Mouse (Mus musculus): ENCODE measurements around the gene Atrip. TPM values are rescaled to one million over a fixed set of nuclear protein-coding genes. Genes with fewer than 3 reads are reported as not detected.

The Atrip gene
- polyA plus RNA-seq, 3 experiments from 2014 or later: 19.2 to 28.2 (median 24.9) TPM

DNA sequence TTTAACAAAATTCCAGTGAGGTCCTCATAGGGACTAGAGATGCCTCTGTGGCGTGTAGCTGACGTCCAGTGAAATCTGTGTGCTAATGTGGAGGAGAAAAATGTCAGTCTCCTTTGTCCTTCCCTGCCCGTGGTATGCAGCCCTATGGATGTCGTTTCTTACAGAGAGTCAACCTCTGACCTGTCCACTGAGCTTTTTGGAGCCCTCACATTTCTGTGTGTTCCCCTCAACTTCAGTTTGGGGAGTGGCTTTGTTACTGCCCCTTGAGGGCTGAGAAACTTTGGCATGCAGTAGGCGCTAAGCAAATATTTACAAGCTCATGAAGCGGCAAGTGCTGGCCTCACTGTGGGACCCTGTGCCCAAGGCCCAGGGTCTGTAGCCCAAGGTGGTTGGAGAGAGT lies 23.4 kb upstream of the Atrip start:
- no peak for ATAC-seq

DNA sequence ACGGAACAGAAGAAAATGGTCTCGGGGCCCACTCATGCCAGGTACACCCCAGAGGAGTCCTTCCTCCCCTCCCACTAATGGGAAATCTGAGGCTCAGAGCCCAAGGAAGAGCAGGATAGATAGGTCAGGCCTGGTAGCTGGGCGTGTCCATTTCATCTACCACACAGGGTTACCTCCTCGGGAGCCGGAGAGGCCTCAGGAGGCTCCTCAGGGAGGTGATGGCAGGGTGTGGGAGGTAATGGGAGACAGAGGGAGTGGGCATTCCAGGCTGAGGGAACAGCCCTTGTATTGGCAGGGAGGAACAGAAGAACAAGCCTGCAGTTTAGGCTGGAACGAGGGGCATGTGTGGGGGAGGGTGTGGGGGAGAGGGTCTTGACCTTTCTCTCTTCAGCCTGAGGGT lies 22.9 kb upstream of the Atrip start:
- ATAC-seq: no peak

DNA sequence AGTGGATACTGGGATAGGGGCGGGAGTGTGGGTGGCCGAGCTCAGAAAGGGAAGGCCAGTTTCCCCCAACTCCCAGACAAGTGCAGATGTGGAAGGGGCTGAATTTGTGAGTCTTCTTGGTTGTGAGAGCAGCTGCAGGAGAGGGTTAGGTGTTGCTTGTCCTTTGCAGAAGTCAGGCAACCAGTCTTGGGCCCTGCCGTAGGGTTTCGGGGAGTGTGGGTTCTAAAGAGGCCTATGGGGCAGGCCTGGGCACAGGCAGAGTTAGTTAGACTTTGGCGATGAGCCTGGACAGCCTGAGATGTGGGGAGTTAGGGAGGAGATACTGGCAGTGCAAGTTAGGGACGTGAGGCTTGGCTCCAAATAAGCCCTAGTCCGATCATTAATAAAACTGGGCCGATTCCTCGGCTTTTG lies 22.3 kb upstream of the Atrip start:
- ATAC-seq: no peak

DNA sequence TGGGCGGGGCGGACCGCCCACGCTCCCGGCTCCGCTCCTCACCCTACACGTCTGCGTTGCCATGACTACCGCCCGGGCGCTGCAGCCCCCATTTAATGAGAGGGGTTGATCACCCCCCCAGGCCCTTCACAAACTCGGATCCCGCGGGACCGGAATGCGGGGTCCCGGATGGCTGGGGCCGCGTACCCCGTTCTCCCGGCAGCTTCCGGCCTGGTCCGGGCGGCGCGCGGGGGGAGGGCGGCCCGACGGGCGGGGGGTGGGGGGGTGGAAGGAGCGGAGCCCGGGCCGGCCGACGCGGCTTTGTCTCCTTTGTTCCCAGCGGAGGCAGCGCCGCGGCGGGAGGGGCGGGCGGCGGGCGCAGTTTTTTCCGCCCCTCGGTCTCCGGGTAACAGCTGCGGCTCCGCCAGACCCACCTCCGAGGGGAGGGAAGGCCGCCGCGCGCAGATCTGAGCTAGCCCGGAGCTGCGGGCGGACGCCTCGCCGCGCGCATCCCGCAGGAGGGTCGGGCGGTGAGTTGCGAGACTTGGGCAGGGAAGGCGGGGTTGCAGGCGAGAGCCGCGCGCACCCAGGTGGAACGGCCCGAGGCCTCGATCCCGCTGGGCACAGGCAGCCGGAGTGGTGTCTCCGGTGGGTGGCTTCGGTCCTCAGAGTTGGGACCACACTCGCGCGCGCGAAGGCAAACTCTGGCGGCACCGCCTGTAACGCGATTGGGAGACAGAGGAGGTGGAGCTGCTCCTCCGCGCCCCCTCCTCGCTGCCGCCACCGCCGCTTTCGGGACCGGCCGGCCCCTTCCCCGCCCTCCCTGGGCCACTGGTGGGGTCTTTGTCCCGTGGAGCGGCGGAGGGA lies 21.4 kb upstream of the Atrip start, which contains the start of gene Plxnb1:
Plxnb1 (plus strand) TSS at position 253 of the 846 bp plus-strand sequence.
- peak; percentile 63 for ATAC-seq

DNA sequence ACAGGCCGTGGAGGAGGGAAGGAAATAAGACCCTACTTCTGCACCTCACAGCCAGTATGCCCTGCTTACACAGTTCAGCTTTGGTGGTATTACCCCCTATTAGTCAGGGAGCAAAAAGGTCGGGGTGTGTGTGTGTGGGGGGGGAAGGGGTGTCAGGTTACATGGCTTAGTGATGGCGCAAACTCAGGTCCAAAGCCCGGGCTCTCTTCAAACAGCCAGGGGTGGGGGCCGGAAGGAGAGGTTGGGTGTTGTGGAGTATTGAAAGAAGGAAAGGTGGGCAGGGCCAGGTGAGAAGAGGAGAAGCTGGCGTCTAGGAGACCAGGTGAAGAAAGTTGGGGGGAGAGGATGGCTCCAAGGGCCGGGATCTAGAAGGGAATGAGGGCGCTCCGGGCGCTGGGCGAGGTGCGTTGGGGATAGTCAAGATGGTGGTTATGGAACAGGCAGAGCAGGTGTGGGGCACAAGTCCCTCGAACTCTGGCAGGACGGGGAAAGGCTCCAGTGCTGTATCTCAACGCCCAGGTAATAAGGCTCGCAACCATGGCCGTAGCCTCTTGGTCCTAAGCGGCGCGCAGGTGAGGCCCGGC lies 20.7 kb upstream of the Atrip start:
- peak; percentile 32 for ATAC-seq

DNA sequence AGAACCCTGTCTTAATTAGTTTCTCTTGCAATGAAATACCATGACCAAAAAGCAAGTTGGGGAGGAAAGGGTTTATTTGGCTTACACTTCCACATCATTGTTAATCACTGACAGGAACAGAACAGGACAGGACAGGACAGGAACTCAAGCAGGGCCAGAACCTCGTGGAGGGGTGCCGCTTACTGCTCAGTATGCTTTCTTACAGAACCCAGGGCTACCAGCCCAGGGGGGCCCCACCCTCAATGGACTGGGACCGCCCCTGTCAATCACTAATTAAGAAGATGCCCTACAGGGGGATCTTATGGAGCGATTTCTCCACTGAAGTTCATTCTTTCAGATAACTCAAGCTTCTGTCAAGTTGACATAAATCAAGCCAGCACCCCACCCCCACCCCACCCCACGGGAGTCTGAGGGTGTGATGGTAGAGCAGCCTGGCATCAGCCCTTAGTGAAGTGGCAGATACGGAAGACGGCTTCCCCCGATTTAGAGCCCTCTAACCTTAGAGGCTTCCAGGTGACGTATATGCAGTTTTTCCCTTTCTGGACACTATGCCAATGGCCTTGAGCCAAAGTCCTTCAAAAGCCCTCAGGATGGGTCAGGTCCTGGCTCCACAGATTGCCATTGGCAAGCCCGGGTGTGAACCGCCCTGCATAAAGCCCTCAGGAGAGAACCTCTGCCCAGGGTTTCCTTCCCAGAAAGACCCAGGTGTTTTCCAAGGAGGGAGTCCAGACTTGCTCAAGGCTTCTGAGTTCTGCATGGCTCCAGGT lies 20.0 kb upstream of the Atrip start:
- ATAC-seq: no peak

DNA sequence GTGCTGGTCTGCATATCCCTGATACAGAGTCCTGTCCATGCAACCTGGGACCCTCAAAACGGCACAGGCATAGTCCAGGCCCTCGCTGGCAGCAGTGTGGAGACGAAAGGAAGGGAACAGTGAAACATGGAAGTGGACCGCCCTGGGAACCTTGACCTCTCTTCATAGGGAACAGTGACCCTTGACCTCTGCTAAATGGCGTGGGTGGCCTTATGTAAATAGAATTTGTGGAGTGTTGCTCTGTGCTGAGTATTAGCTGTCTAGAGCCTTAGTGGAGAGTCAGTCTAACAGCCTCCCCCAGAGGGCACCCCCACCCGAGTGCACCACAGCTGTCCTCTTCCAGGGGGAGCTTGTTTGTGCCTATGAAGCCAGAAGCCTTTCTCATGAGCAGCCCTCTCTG lies 18.9 kb upstream of the Atrip start:
- ATAC-seq: no peak

DNA sequence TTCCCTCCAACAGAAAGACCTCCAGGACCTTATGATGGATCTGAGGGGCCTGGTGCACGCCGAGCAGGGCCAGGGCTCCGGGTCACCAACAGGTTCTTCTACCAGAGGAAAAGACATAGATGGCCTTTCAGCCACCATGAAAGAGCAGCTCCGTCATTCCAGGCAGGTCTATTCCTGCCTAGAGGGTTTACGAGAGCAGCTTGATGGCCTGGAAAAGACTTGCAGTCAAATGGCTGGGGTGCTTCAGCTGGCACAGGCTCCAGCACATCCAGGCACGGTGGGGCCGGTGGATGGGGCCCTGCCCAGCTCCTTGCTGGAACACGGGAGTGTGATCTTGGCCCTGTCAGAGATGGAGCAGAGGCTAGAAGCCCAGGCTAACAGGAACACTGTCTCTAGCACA lies 17.9 kb upstream of the Atrip start:
- no peak for ATAC-seq

DNA sequence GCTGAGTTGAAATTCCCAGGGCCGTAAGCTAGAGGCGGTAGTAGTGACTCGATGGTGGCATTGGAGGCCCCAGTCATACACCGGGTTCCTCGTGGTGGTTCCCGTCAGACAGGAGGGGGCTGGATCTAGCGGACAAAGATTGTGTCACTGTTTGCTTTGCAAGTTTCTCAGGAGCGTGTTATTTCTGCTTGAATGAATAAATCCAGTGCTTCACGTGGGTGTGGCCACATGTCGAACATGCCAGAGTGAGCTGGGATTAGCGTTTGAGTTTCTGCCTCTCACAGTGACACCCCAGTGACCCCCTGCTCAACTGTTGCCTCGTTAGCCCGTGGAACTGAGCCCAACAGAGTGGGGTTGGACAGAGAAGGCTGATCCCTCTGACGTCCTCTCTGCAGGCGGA lies 16.5 kb upstream of the Atrip start:
- ATAC-seq: no peak

DNA sequence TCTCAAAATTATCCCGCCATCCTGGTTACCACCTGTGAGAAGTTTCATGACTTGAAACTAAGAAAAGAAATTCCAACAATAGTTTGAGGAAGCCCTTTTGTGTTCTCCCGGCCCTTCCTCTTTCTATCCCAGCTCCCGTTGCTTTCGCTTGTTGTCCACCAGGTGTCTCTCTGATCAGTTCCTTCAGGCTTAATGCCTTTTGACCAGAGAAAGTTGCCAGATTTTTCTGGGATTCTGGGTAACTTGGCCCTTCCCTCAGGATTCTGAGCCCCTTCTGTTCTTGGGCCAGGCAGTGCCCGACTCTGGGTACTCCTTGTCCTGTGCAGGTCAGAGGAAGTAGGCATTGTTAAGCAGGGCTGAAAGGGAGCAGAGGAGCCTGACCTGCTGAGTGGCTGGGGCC lies 14.1 kb upstream of the Atrip start:
- no peak for ATAC-seq

DNA sequence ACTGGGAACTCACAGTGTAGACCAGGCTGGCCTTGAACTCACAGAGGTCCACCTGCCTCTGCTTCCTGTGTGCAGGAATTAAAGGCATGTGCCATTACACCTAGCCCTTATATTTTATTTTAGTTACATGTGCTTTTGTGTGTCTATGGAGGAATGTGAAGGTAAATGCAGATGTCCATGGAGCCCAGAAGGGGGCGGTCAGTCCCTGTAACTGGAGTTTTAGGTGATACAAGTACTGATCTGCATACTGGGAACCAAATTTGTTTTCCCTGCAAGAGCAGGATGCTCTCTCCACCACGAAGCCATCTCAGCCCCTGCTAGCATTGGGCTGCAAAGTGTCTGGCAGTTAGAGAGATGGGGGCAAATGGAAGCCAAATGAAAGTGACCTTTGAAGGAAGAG lies 11.0 kb upstream of the Atrip start:
- no peak for ATAC-seq

DNA sequence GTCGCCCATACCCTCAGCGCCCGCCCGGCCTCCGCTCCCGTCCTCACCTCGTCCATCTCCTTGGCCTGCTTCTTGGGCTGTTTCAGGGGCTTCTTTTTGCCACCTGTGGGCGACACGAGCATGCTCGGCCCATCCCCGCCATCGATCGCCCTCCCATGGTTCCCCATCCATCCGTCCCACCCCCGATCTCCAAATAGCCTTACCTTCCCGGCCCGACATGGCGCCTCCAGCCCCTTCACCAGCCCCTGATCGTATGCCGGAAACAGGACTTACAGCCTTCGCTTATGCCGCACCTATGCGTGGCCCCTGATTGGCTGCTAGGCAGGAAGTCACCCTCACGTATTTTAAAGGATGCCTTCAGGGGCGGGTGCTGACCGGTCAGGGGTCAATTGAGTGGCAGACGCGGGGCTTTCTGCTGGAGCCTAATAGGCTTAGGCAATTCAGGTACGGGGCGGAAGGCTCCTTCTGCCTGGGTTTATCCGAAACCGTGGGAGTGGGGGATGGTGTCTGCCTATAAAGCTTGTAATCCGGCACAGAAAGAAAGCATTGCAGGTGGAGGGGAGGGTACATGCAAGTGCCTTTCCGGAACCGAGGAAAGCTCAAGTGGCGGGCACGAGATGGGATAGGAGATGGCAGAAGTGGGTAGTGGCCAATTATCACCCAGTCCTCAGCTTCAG lies 8.3 kb upstream of the Atrip start, which contains the start of the genes Ccdc51 and Tma7:
Ccdc51 (plus strand) TSS at position 370 of the 677 bp plus-strand sequence.
Tma7 (minus strand) TSS at position 464 of the 677 bp plus-strand sequence.
- ATAC-seq: peak; percentile 99

DNA sequence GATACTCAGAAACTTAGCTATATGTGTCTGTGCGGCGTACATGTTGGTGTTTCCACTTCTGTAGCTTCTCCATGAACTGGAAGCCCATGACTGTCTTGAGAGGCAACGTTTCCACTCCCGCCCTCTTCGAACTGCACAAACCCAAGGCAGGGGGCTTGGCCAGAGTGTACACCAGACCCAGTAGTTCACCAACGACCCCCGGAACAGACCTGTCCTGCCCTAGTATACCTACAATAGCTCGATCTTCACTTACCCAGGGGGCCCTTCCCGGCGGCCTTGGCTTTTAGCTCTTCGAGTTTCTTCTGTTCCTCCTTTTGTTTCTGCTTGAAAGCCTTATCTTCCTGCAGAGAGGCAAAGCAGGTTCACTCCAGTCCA lies 7.8 kb upstream of the Atrip start:
- peak; percentile 4 for ATAC-seq

DNA sequence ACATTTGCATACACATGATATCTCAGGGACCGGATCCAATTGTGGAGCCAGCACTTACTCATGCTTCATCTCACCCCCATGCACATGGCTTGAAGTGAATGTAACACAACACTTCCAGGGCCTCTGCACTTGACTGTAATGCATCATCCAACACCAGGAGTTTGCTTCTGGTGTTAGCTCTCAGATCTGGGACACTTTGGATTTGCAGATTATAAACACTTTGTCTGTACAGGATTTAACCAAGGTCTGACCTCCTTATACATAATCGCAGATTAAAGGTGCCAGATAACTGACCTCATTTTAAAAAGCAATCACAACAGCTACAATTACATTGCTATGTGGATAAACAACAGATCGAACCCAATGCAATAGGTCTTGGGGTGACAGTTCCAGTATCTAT lies 6.6 kb upstream of the Atrip start:
- ATAC-seq: no peak

DNA sequence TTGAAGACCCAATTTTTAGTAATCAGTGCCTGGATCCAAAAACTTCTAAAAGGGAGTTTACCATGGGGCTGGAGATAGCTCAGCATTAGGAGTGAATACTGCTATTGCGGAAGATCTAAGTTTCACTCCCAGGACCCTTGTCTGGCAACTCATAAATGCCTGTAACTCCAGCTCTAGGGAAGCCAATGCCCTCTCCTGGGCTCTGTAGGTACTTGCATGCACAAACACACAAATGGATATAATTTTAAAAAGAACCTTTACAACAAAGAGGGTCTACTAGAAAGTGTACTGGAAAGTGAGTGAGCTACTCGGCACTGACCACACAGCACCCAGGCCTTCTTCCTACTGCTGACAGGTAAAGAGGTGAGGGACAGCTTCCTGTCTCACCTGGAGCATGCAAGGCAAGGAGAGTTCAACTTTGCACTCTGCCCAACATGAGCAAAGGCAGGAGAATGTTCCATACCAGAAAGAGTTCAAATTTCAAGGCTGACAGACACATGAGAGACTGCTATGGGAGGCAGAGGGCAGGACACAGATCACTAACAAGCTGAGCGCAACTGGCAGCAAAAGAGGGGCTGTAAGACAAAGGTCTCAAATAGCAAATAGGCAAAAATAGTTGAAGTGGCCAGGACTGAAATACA lies 5.7 kb downstream of the Atrip start:
- no peak for ATAC-seq

DNA sequence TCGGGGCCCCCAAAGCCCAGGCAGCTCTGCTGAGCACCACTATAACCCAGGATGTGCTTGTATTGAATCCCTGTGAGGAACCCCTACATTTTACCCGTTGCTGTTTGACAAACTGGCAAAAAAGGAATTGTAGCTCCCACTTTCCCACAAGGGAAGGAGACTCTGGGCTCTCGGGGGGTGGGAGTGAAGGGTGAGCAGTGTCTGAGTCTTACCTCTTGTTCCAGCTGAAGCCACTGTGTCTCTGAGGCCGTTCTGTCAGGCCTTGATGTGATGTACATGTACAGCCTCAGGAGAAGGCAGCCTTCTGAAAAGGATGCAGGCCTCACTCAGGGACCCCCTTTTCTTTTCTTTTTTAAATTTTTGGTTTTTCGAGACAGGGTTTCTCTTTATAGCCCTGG lies 13.0 kb downstream of the Atrip start:
- no peak for ATAC-seq

DNA sequence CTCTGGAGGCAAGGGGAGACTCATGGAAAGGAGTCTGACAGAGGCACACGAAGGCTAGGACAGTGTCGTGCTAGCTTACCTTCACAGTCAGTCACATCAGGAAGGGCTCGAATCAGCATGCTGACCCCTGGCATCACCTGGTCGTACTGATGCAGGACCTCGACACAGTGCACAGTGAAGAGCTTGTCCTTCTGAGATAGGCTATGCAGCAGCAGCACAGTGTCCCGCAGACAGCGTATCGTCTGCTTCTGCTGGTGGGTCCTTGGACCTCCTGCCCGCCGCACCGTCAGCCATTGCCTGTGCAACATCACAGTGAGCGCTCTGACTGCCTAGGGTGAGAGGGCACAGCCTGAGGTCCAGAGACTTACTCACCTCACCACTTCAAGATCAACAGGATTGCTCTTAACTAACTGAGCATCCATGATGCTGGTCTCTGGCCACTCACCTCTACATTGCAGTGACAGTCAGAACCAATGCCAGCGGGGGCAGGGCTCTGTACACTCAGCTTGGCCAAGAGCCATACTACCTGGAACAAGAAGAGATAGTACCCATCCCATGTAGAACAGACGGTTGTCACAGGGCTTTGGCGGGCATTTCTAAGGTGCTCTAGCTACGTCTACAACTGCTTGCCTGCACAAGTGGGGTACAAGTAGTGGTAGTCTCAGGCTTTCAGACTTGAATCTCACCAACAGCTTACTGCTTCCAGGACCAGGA lies 13.6 kb downstream of the Atrip start:
- no peak for ATAC-seq

DNA sequence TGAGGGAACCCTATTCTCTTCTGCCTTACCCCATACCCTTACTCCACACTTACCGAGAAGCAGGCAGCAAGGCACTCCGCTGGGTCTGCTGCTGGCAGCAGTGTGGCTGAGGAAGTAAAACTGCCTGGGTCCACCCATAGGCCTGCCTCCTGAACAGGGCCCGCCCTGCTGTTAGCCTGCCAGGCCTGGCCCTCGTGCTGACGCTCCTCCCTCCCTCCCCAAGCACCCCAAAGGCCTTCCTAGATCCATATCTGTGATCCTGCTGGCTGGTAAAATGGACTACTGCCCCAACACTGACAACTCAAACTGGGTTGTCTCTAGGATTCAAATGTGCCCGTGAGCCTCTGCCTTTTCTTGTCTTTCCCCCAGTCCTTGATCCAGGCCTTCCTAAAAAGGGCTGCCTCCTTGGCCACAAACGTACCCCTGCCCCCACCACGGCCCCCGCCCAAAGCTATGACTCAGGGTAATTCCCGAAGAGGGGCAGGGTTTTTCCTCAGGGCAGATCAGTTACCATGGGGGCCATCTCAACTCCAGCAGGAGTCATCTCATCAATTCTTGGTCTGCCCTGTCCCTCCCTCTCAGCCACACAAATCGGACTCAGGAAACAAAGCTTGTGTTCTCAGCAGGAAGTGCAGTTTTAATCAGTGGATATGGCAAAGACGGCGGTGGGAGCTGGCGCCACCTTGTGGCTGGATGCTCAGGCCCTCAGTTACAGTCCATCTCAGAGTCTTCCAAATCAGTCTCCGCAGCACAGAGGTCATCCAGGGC lies 14.6 kb downstream of the Atrip start, which contains the start of gene Trex1:
Trex1 (minus strand) TSS at position 599 of the 768 bp plus-strand sequence.
- peak; percentile 55 for ATAC-seq

DNA sequence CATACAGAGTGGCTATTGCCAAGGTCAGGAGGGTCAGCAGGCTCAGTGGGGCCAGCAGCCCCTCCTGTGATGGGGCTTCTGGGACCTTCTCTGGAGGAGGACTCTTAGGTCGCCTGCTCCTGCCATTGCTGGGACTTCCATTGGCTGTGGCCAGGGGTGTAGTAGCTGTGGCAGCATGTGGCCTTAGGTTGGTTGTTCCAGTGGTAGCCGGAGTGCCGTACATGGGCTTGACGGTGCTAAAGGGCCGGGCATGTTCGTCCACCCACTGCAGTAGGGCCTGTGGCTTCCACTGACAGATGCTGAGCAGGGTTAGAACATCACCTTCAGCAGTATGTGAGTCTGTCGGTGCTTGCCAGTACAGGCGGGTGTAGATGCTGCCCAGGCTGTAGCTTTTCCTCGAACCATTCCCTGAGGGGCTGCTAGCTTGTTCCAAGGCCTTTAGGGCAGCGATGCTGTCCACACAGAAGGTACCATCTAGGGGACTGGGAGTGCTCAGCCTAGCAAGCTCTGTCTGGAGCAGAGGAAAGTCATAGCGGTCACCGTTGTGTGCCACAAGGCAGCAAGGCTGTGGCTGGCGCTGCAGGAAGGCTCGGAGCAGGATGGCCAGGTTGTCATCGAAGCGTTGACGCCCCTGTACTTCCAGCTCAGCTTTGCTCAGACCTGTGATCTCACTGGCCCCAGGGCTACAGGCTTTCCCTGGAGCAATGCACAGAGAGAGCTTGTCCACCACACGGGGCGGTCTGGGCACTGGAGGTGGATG lies 15.7 kb downstream of the Atrip start:
- ATAC-seq: no peak

DNA sequence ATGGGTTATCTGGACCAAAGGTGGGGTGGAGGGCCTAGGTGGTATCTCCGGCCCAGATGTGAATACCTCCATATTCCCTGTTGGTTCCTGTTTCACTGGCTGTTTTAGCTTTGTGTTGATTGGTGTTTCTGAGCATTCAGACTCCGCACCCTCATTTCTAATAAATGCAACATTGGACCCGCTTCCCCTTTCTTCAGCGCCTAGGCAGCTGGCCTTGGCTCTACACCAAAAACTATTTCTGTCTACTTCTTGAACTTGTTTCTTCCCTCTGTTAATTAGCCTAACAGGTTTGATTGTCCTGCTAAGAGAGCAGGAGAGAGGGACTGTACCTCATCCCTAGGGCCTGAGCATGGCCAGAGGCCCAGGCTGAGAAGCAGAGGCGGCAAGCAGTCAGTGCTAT lies 16.4 kb downstream of the Atrip start:
- ATAC-seq: no peak
